Mouse (Mus musculus) hindbrain, embryonic 11.5 days (tissue): ENCODE data around the gene Bcl2l13. TPM values are rescaled to one million over a fixed set of nuclear protein-coding genes. Genes with fewer than 3 reads are reported as not detected.
A peak's percentile ranks its signal among the peaks of the same experiment; 100 is the strongest.

Source experiments
- ATAC-seq: fragments of 200-750 bp; cut with Nextera tagmentation; 2 replicates; pipeline ENCODE4 v1.8.0; 2017; ENCODE audit warnings: mild to moderate bottlenecking, moderate TSS enrichment, moderate library complexity; ENCODE audit not compliant: low FRiP score
- DNase-seq: peaks from one replicate; pipeline ENCODE4 v3.0.0-alpha.2; 2015; ENCODE audit warnings: low spot score
- H3K27ac ChIP-seq: fragments of 300-500 bp; sonication (generic); 2 replicates; pipeline ENCODE4 v1.5.1; 2014; ENCODE audit warnings: mild to moderate bottlenecking, low read depth, low read length
- H3K27me3 ChIP-seq: fragments of 300-500 bp; sonication (generic); 2 replicates; pipeline ENCODE4 v1.6.1; 2014; ENCODE audit warnings: mild to moderate bottlenecking, low read length, moderate library complexity, mixed read lengths; ENCODE audit not compliant: control insufficient read depth, insufficient read depth
- H3K36me3 ChIP-seq: fragments of 300-500 bp; sonication (generic); 2 replicates; pipeline ENCODE4 v1.6.1; 2014; ENCODE audit warnings: mild to moderate bottlenecking, low read length, moderate library complexity, mixed read lengths; ENCODE audit not compliant: control insufficient read depth, insufficient read depth
- H3K4me1 ChIP-seq: fragments of 300-500 bp; sonication (generic); replicated peaks from 2 replicates; pipeline ENCODE4 v1.6.1; 2014; ENCODE audit warnings: low read length, mixed read lengths; ENCODE audit not compliant: control insufficient read depth, insufficient read depth
- H3K4me2 ChIP-seq: fragments of 300-500 bp; sonication (generic); replicated peaks from 2 replicates; pipeline ENCODE4 v1.6.1; 2014; ENCODE audit warnings: mild to moderate bottlenecking, low read depth, low read length
- H3K4me3 ChIP-seq: fragments of 300-500 bp; sonication (generic); 2 replicates; pipeline ENCODE4 v1.5.1; 2014; ENCODE audit warnings: low read depth, low read length
- H3K9ac ChIP-seq: fragments of 300-500 bp; sonication (generic); 2 replicates; pipeline ENCODE4 v1.6.1; 2014; ENCODE audit warnings: low read depth, low read length
- H3K9me3 ChIP-seq: fragments of 300-500 bp; sonication (generic); 2 replicates; pipeline ENCODE4 v1.6.1; 2016; ENCODE audit warnings: low read length; ENCODE audit not compliant: control insufficient read depth
- WGBS: fragments of 180-500 bp; shearing (Covaris S2); extraction: QIAGEN DNeasy Blood & Tissue Kit; methylation state at CpG from one replicate; pipeline ENCODE4 v1.1.7; 2014; 5-methylcytosine and 5-hydroxymethylcytosine counted together
- polyA plus RNA-seq: library from polyadenylated mRNA; unstranded; fragments of >200 nt; fragmentation: Nextera tagmentation; extraction: Ambion mirVana; gene quantifications from 2 replicates; pipeline ENCODE4 v1.2.1, GENCODE M21; 2014

The Bcl2l13 gene
- 31.7 and 33.7 TPM in 2 replicates for polyA plus RNA-seq

DNA sequence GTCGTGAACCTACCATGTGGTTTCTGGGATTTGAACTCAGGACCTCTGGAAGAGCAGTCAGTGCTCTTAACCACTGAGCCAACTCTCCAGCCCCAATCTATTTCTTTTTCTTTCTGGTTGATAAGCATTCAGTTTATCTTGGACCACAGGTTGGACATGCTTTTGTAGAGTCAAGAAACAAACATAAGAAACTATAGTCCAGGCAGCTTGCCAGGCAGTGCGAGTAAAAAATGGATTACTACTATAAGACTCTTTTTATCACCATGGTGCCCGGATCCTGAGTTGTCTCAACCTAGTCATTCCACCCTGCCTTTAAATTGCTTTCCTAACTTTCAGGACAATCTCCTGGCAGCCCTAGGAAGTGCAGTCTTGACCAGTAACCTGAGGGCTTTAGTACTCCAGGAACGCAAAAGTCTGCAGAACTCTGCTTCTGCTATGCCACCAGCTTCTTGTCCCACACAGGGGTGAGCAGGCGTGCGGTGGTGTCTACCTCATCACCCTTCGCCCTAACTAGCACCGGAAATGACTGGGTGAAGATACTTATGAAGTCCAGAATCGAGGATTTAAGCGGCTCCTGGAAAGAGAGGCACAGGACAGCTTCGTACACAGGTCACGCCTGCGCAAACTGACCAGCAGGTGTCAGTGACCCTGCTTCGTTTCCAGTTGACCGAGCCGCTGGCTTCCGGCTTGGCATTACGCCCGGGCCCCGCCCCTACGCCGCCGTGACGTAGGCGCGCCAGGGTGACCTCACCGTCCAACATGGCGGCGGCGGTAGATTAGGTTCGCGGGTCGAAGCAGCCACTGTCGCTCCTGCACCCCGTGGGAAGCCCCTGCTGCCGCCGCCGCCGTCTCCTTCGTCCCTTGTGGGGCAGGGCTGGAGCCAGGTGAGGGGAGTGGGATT, at the start of gene Bcl2l13:
Bcl2l13 (plus strand) TSS at position 739 of the 901 bp plus-strand sequence.
- Histone ChIP-seq H3K4me1 (no peaks in the 10 kb centered on the region), H3K9me3 (no peaks in the 10 kb centered on the region), H3K4me2 (peak within 1 kb of the TSS; percentile 68), H3K36me3 (no peaks in the 10 kb centered on the region), H3K27ac (peak within 1 kb of the TSS; percentile 94), H3K9ac (peak within 1 kb of the TSS; percentile 95), H3K4me3 (peak within 1 kb of the TSS; percentile 91), H3K27me3 (no peaks in the 10 kb centered on the region)
- ATAC-seq, result peak; percentile 94
- 6% methylated on average over 40 of the region's 40 CpGs for WGBS
- peak; percentile 96 for DNase-seq

DNA sequence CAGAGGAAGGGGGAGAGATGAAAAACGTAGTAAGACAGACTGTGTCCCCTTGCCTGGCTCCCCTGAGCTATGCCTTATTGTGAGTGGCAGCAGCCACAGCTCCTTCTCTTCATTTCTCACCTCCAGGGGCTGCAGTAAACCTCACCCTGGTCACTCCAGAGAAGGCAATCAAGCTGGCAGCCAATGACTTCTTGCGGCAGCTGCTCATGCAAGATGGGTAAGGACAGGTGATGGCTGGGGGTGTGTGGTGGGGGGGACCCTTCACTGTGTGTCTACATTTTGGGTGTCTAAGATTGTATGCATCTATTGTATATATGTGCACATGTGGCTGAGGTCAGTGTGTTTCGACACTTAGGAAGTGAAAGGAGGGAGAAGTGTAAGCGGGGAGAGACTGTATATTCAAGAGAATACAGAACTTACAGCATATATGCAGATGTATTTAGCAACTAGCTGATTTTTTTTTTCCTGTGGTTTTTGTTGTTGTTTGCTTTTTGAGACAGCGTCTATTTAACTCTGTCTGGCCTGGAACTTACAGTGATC, 47.9 kb upstream of the Bcl2l13 start:
- H3K4me1 ChIP-seq, result no peaks in the 10 kb centered on the region
- no peaks in the 10 kb centered on the region for H3K9me3 ChIP-seq
- H3K9ac ChIP-seq, result no peak overlapping the region
- ATAC-seq (no peak), DNase-seq (no peak)
- no peak overlapping the region for H3K27ac ChIP-seq
- no peak overlapping the region for H3K4me2 ChIP-seq
- 87% methylated on average over 5 of the region's 5 CpGs for WGBS
- H3K4me3 ChIP-seq, result no peak overlapping the region
- H3K36me3 ChIP-seq, result no peaks in the 10 kb centered on the region
- H3K27me3 ChIP-seq, result no peaks in the 10 kb centered on the region

DNA sequence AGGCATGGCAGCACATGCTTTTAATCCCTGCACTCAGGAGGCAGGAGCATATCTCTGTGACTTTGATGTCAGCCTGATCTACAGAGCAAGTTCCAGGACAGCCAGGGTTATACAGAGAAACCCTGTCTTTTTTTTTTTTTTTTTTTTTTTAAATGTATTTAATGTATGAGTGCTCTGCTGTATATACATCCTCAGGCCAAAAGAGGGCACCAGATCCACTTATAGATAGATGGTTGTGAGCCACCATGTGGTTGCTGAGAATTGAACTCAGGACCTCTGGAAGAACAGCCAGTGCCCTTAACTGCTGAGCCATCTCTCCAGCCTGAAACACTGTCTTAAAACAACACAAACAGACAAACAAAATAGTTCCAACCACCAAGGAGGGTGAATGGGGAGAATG, 47.1 kb upstream of the Bcl2l13 start:
- ATAC-seq (no peak), DNase-seq (peak; percentile 23)
- Histone ChIP-seq H3K4me1 (no peaks in the 10 kb centered on the region), H3K27ac (no peak overlapping the region), H3K36me3 (no peaks in the 10 kb centered on the region), H3K9me3 (no peaks in the 10 kb centered on the region), H3K4me2 (no peak overlapping the region), H3K4me3 (no peak overlapping the region), H3K9ac (no peak overlapping the region), H3K27me3 (no peaks in the 10 kb centered on the region)

DNA sequence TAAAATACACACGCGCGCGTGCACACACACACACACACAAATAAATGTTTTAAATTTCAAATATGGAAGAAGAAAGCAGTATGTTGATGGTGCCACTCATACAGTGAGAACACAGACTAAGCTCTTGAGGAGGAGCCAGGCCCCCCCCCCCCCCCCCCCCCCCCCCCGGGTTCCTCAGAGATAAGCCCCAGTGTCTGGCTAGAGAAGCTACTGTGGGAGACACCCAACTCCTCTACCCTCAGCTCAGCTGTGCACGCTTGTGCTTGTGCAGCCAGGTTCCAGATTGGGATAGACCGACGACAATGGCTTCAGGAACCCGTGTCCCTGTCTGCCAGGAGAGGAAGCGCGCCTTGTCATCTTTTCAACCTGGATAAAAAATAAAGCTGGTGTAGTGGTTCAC, 45.9 kb upstream of the Bcl2l13 start:
- H3K9me3 ChIP-seq, result no peaks in the 10 kb centered on the region
- H3K36me3 ChIP-seq, result no peaks in the 10 kb centered on the region
- H3K27ac ChIP-seq, result no peak overlapping the region
- no peaks in the 10 kb centered on the region for H3K4me1 ChIP-seq
- no peak overlapping the region for H3K4me3 ChIP-seq
- DNase-seq (no peak), ATAC-seq (no peak)
- no peak overlapping the region for H3K4me2 ChIP-seq
- 86% methylated on average over 11 of the region's 11 CpGs for WGBS
- no peak overlapping the region for H3K9ac ChIP-seq
- no peaks in the 10 kb centered on the region for H3K27me3 ChIP-seq

DNA sequence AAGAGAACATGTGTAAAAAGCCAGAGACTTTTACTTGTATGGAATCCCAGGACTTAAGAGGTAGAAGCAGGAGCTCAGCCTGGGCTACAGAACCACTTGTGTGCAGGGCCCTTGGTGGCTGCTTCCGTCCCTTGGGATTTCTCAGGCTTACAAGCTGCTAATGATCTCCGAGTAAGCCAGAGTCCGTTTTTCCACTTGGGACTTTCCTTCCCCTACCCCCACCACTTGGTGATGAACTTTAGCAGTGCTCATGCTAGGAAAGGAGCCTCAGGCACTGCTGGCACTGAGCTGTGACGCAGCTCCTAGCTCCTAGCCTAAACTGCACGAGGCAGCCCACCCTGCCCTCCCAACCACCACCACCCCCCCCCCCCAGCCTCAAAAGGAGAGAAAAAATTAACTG, 45.3 kb upstream of the Bcl2l13 start:
- Histone ChIP-seq H3K9me3 (no peaks in the 10 kb centered on the region), H3K36me3 (peaks cover 3% of the 10 kb centered on the region; the same call in 1 of the 2 replicates), H3K27ac (no peak overlapping the region), H3K4me2 (no peak overlapping the region), H3K9ac (no peak overlapping the region), H3K27me3 (no peaks in the 10 kb centered on the region), H3K4me1 (no peaks in the 10 kb centered on the region; the same call in 1 of the 2 replicates), H3K4me3 (no peak overlapping the region)
- no peak for ATAC-seq
- 78% methylated on average over 5 of the region's 5 CpGs for WGBS
- no peak for DNase-seq

DNA sequence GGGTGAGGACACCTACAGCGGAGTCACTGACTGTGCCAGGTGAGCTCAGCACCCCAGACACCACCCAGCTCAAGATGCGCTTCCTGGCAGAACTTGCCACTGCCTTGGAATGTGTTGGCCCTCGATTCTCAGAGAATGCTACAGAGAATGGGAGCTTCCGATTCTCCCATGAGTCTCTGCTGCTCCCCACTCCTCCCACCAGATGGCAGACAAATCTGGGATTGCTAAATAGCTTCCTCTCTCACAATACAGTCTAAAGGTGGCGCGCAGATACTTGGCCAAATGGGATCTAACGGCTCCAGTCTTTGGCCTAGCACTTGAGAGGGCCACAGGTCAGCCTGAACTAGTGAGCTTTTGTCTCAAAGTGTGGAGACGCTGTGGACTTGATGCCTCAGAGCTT, 43.1 kb upstream of the Bcl2l13 start:
- Histone ChIP-seq H3K9ac (no peak overlapping the region), H3K27me3 (no peaks in the 10 kb centered on the region), H3K9me3 (no peaks in the 10 kb centered on the region), H3K36me3 (peaks cover 9% of the 10 kb centered on the region), H3K4me2 (no peak overlapping the region), H3K27ac (no peak overlapping the region), H3K4me3 (no peak overlapping the region), H3K4me1 (no peaks in the 10 kb centered on the region; the same call in 1 of the 2 replicates)
- ATAC-seq (no peak), DNase-seq (no peak)
- 88% methylated on average over 8 of the region's 8 CpGs for WGBS

DNA sequence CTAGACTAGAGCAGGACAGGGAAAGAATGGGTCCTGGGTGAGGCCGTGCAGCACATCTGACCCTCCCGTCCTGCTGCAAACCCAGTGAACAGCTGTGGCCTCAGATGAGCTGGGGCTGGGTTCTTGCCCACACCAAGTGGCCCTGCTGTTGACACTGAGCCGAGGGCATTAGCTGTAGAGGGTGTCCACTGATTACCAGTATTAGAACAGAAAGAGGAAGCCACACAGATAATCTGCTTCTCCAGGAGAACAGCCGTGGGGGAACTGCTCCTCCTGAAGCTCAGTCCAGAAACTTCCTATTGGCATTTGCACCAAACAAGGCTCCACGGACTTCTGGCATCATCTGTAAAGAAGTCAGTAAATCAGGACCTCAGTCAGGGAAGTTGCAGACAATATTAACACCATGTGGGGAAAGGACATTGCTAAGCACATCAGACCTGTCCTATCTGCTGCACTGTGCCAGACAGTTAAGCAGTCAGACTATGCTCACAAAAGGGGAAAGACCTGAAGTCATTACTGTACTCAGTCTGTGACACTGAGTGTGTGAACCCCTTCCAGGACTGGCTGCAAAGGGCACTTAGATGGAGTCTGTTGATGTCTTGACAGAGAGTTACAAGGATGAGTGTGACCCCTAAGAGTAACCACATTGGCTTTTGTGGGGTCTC, 40.5 kb upstream of the Bcl2l13 start:
- Histone ChIP-seq H3K9me3 (no peaks in the 10 kb centered on the region), H3K9ac (no peak overlapping the region), H3K27me3 (no peaks in the 10 kb centered on the region), H3K4me2 (no peak overlapping the region), H3K36me3 (peaks cover 11% of the 10 kb centered on the region), H3K4me3 (no peak overlapping the region), H3K4me1 (no peaks in the 10 kb centered on the region; the same call in 1 of the 2 replicates), H3K27ac (no peak overlapping the region)
- WGBS, result 84% methylated on average over 5 of the region's 5 CpGs
- ATAC-seq, result no peak
- DNase-seq, result no peak

DNA sequence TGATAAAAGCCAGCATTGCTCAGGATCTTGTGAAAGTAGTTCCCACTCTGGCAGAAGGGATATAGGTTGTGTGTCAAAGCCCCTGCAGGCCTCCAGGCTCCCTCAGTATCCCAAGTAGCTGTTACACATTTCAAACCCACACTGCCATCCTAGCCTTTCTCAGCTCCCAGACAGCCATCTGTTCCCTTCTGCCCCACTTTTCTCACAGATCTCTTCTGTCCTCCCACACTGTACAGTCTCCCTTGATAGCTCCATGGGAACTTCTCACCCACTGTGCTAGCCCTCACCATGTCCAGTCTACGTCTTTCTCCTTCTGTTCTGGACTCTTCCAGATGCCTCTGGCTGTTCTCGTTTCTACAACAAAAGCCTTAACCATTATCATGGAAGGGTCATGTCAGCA, 39.9 kb upstream of the Bcl2l13 start:
- ATAC-seq (no peak), DNase-seq (no peak)
- H3K4me3 ChIP-seq, result no peak overlapping the region
- no peak overlapping the region for H3K4me2 ChIP-seq
- no peaks in the 10 kb centered on the region; the same call in 1 of the 2 replicates for H3K4me1 ChIP-seq
- WGBS, result 91% methylated on average over 2 of the region's 2 CpGs
- no peak overlapping the region for H3K9ac ChIP-seq
- H3K36me3 ChIP-seq, result peaks cover 11% of the 10 kb centered on the region
- no peak overlapping the region for H3K27ac ChIP-seq
- no peaks in the 10 kb centered on the region for H3K27me3 ChIP-seq
- no peaks in the 10 kb centered on the region for H3K9me3 ChIP-seq
